Mouse (Mus musculus) heart, embryonic 12.5 days (tissue): Measurements from ENCODE around the gene Dcaf8. TPM values are rescaled to one million over a fixed set of nuclear protein-coding genes. Genes with fewer than 3 reads are reported as not detected.

Experiments used
- ATAC-seq: fragments of 200-750 bp; cut with Nextera tagmentation; 2 replicates; pipeline ENCODE4 v1.8.0; 2017; ENCODE audit warnings: moderate TSS enrichment, moderate library complexity; ENCODE audit not compliant: insufficient number of reproducible peaks, low FRiP score
- H3K27ac ChIP-seq: fragments of 300-500 bp; sonication (generic); 2 replicates; pipeline ENCODE4 v1.5.1; 2016; ENCODE audit warnings: mild to moderate bottlenecking, moderate library complexity; ENCODE audit not compliant: poor library complexity, severe bottlenecking
- H3K27me3 ChIP-seq: fragments of 300-500 bp; sonication (generic); replicated peaks from 2 replicates; pipeline ENCODE4 v1.6.1; 2016; ENCODE audit warnings: mild to moderate bottlenecking, moderate library complexity
- H3K36me3 ChIP-seq: fragments of 300-500 bp; sonication (generic); 2 replicates; pipeline ENCODE4 v1.6.1; 2016; ENCODE audit warnings: mild to moderate bottlenecking, moderate library complexity
- H3K4me1 ChIP-seq: fragments of 300-500 bp; sonication (generic); replicated peaks from 2 replicates; pipeline ENCODE4 v1.6.1; 2016; ENCODE audit warnings: mild to moderate bottlenecking
- H3K4me2 ChIP-seq: fragments of 300-500 bp; sonication (generic); 2 replicates; pipeline ENCODE4 v1.6.1; 2016; ENCODE audit warnings: mild to moderate bottlenecking, moderate library complexity
- H3K4me3 ChIP-seq: fragments of 300-500 bp; sonication (generic); 2 replicates; pipeline ENCODE4 v1.5.1; 2016; ENCODE audit warnings: mild to moderate bottlenecking
- H3K9ac ChIP-seq: fragments of 300-500 bp; sonication (generic); 2 replicates; pipeline ENCODE4 v1.6.1; 2016; ENCODE audit warnings: mild to moderate bottlenecking, moderate library complexity
- H3K9me3 ChIP-seq: fragments of 300-500 bp; sonication (generic); replicated peaks from 2 replicates; pipeline ENCODE4 v1.6.1; 2016; ENCODE audit warnings: mild to moderate bottlenecking, moderate library complexity
- WGBS: fragments of 180-500 bp; shearing (Covaris S2); methylation state at CpG from one replicate; pipeline ENCODE4 v1.1.7; 2016; 5-methylcytosine and 5-hydroxymethylcytosine counted together
- polyA plus RNA-seq: library from polyadenylated mRNA; unstranded; fragments of >200 nt; fragmentation: Nextera tagmentation; extraction: Ambion mirVana; gene quantifications from 2 replicates; pipeline ENCODE4 v1.2.1, GENCODE M21; 2016

Gene Dcaf8
- polyA plus RNA-seq, 1 experiment from 2014 or later = 123 TPM

GRCm38 (mm10) chr1:172126376-172127347 is 21.2 kb upstream of the Dcaf8 start, which contains the start of gene Pex19:
Gene Pex19 (plus strand): TSS chr1:172126755.
- Histone ChIP-seq H3K36me3 (peaks cover 55% of the 10 kb centered on the region), H3K4me1 (peaks cover 12% of the 10 kb centered on the region), H3K9ac (peak within 1 kb of the TSS; percentile 96), H3K4me3 (peak within 1 kb of the TSS; percentile 87), H3K4me2 (peak within 1 kb of the TSS; percentile 79), H3K27ac (no peak within 1 kb of the TSS; the same call in 1 of the 2 replicates), H3K9me3 (no peaks in the 10 kb centered on the region), H3K27me3 (no peaks in the 10 kb centered on the region)
- ATAC-seq = peak; percentile 98
- under 1% methylated on average over 42 of the region's 42 CpGs for WGBS

DNA sequence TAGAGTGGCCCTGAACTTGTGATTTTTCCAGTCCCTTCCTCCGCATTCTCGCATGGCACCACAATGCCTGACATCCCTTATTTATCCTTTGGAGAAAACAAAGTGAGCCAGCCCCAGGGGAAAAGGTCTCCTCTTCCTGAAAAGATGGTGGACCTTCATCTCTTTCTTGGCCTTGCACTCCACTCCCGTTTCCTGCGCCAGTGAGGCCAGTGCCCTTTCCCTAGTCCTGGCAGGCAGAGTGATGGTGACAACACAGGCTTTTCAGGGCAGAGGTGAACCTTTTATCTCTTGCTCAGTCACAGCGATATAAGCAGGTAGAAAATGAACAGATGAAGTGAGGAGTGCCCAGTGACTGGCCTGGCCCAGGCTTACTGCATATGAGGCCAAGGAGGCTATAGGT is 20.4 kb upstream of the Dcaf8 start:
- H3K27ac ChIP-seq = no peak overlapping the region
- peaks cover 55% of the 10 kb centered on the region for H3K36me3 ChIP-seq
- no peak for ATAC-seq
- H3K4me3 ChIP-seq = peak overlapping the region; percentile 87
- peaks cover 12% of the 10 kb centered on the region for H3K4me1 ChIP-seq
- WGBS = 38% methylated on average over 5 of the region's 5 CpGs
- H3K9ac ChIP-seq = peak overlapping the region; percentile 96
- H3K27me3 ChIP-seq = no peaks in the 10 kb centered on the region
- no peaks in the 10 kb centered on the region for H3K9me3 ChIP-seq
- peak overlapping the region; percentile 79 for H3K4me2 ChIP-seq

- WGBS = 88% methylated on average over 15 of the region's 15 CpGs
- H3K36me3 ChIP-seq = peaks cover 54% of the 10 kb centered on the region
- H3K9me3 ChIP-seq = no peaks in the 10 kb centered on the region
- peaks cover 12% of the 10 kb centered on the region for H3K4me1 ChIP-seq
- no peak overlapping the region for H3K9ac ChIP-seq
- H3K27ac ChIP-seq = no peak overlapping the region
- no peak overlapping the region for H3K4me3 ChIP-seq
- no peak for ATAC-seq
- H3K27me3 ChIP-seq = no peaks in the 10 kb centered on the region
- H3K4me2 ChIP-seq = no peak overlapping the region
Measured at GRCm38 (mm10) chr1:172128563-172128962, 19.3 kb upstream of the Dcaf8 start.

DNA sequence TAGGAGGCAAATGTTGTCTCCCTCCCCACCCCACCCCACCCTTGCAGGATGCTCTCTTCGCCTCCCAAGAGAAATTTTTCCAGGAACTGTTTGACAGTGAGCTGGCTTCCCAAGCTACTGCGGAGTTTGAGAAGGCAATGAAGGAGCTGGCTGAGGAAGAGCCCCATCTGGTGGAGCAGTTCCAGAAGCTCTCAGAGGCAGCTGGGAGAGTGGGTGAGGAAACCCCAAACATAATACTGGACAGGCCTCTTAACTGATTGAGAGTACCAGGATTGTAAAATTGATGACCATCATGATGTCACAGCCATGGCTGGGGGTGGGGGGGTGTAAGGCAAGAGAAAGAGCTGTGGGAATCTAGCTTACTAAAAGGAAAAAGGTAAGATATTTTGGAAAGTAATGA is 18.8 kb upstream of the Dcaf8 start:
- peaks cover 12% of the 10 kb centered on the region for H3K4me1 ChIP-seq
- no peak overlapping the region for H3K27ac ChIP-seq
- no peak overlapping the region for H3K4me2 ChIP-seq
- H3K9ac ChIP-seq = no peak overlapping the region
- H3K4me3 ChIP-seq = no peak overlapping the region
- H3K9me3 ChIP-seq = no peaks in the 10 kb centered on the region
- no peak for ATAC-seq
- H3K27me3 ChIP-seq = no peaks in the 10 kb centered on the region
- WGBS = 62% methylated on average over 2 of the region's 2 CpGs
- H3K36me3 ChIP-seq = peaks cover 55% of the 10 kb centered on the region

GRCm38 (mm10) chr1:172129780-172130179 is 18.1 kb upstream of the Dcaf8 start:
- no peak overlapping the region for H3K27ac ChIP-seq
- WGBS = 96% methylated on average over 5 of the region's 5 CpGs

GRCm38 (mm10) chr1:172132319-172132718 is 15.6 kb upstream of the Dcaf8 start:
- no peak overlapping the region for H3K4me2 ChIP-seq
- no peak overlapping the region for H3K27ac ChIP-seq
- H3K9ac ChIP-seq = no peak overlapping the region
- H3K4me3 ChIP-seq = no peak overlapping the region
- no peaks in the 10 kb centered on the region for H3K9me3 ChIP-seq
- H3K4me1 ChIP-seq = peaks cover 7% of the 10 kb centered on the region
- peaks cover 76% of the 10 kb centered on the region for H3K36me3 ChIP-seq
- no peaks in the 10 kb centered on the region for H3K27me3 ChIP-seq
- ATAC-seq = no peak
- WGBS = 87% methylated on average over 7 of the region's 7 CpGs

More at GRCm38 (mm10) chr1:172129780-172130179, 18.1 kb upstream of the Dcaf8 start:
- Histone ChIP-seq H3K9ac (no peak overlapping the region), H3K27me3 (no peaks in the 10 kb centered on the region), H3K36me3 (peaks cover 62% of the 10 kb centered on the region), H3K4me3 (no peak overlapping the region), H3K4me1 (peaks cover 12% of the 10 kb centered on the region), H3K9me3 (no peaks in the 10 kb centered on the region), H3K4me2 (no peak overlapping the region)
- ATAC-seq = no peak

DNA sequence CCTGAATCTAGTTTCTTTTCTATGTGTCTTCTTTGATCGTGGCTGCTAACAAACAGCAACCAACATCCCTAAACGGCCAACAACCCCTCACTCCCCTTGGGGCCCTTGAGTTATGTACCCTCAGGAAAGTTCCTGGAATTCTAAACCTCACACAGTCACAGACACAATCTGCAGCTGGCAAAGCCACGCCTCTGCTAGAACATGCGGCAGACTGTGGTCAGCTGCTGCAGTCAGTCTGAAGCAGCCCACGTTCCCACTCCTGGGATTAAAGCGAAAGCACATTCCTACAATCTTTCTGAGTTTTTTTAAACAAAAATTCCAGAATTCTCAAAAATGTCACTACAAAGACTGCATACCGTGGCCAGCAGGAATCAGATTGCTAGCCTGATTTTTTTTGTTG is 14.3 kb upstream of the Dcaf8 start:
- Histone ChIP-seq H3K4me1 (no peaks in the 10 kb centered on the region), H3K9me3 (no peaks in the 10 kb centered on the region), H3K9ac (no peak overlapping the region), H3K4me2 (no peak overlapping the region), H3K36me3 (peaks cover 75% of the 10 kb centered on the region), H3K4me3 (no peak overlapping the region), H3K27ac (no peak overlapping the region), H3K27me3 (no peaks in the 10 kb centered on the region)
- WGBS = 77% methylated on average over 7 of the region's 7 CpGs
- no peak for ATAC-seq

- no peaks in the 10 kb centered on the region for H3K9me3 ChIP-seq
- ATAC-seq = no peak
- H3K36me3 ChIP-seq = peaks cover 69% of the 10 kb centered on the region
- H3K4me1 ChIP-seq = no peaks in the 10 kb centered on the region
- no peak overlapping the region for H3K9ac ChIP-seq
- no peak overlapping the region for H3K4me3 ChIP-seq
- no peaks in the 10 kb centered on the region for H3K27me3 ChIP-seq
- 86% methylated on average over 4 of the region's 4 CpGs for WGBS
- H3K27ac ChIP-seq = no peak overlapping the region
- H3K4me2 ChIP-seq = no peak overlapping the region
Measured at GRCm38 (mm10) chr1:172134072-172134471, 13.8 kb upstream of the Dcaf8 start.

DNA sequence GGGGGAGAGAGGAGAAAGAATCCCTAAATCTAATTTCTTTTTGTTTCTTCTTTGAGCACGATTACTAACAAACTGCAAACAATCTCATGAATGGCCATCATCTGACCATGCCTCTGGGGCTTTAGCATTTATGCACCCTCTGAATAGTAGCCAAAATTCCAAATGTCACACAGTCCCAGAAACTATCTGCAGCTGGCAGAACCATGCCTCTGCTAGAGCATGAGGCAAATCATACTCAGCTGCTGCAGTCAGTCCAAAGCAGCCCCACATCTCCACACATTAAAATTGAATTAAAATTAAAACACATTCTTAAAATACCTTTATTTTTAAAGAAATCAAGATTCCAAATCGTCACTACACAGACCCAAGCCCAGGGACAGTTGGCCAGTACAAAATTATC is 7.7 kb upstream of the Dcaf8 start:
- ATAC-seq = no peak
- H3K4me3 ChIP-seq = no peak overlapping the region
- no peaks in the 10 kb centered on the region for H3K4me1 ChIP-seq
- H3K27ac ChIP-seq = no peak overlapping the region
- H3K9ac ChIP-seq = no peak overlapping the region
- WGBS = 83% methylated on average over 2 of the region's 2 CpGs
- no peak overlapping the region for H3K4me2 ChIP-seq
- peaks cover 10% of the 10 kb centered on the region for H3K36me3 ChIP-seq
- no peaks in the 10 kb centered on the region for H3K9me3 ChIP-seq
- H3K27me3 ChIP-seq = no peaks in the 10 kb centered on the region

DNA sequence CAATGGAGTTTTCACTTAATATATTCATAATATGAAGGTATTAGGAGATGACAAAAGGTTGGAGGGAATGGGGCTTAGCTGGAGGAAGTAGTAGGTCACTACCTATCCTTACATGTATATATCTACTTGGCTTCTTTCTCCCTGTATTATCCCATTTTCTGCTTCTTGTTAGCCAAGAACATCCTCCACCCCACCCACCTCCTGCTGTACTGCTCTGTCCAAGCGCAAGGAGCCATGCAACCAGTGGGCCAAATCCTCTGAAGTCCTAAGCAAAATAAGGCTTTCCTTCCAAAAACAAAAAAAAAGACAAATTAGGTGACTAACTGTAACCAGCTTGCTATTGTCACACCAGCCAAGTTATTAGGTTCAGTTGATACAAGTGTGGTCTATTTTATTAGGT is 7.1 kb upstream of the Dcaf8 start:
- 89% methylated on average over 1 of the region's 1 CpGs for WGBS
- no peak for ATAC-seq
- no peak overlapping the region for H3K27ac ChIP-seq
- no peaks in the 10 kb centered on the region for H3K9me3 ChIP-seq
- H3K36me3 ChIP-seq = peaks cover 6% of the 10 kb centered on the region
- H3K4me3 ChIP-seq = no peak overlapping the region
- H3K9ac ChIP-seq = no peak overlapping the region
- no peaks in the 10 kb centered on the region for H3K4me1 ChIP-seq
- no peak overlapping the region for H3K4me2 ChIP-seq
- H3K27me3 ChIP-seq = no peaks in the 10 kb centered on the region

- Histone ChIP-seq H3K36me3 (no peaks in the 10 kb centered on the region), H3K4me1 (no peaks in the 10 kb centered on the region), H3K27ac (no peak overlapping the region), H3K9me3 (no peaks in the 10 kb centered on the region), H3K9ac (no peak overlapping the region), H3K4me3 (no peak overlapping the region), H3K27me3 (no peaks in the 10 kb centered on the region), H3K4me2 (no peak overlapping the region)
- 75% methylated on average over 3 of the region's 3 CpGs for WGBS
- ATAC-seq = no peak
Measured at GRCm38 (mm10) chr1:172141529-172141928, 6.4 kb upstream of the Dcaf8 start.
